Mouse (Mus musculus): ENCODE results near the gene Pcdh7. TPM values are rescaled to one million over a fixed set of nuclear protein-coding genes. Genes with fewer than 3 reads are reported as not detected.

Pcdh7 gene
- polyA plus RNA-seq, 1 experiment from 2014 or later, result 5.8 TPM

GRCm38 (mm10) chr5:57757436-57757898, 39.7 kb downstream of the Pcdh7 start:
- H3K36me3 ChIP-seq, result no peaks in the 10 kb centered on the region
- peaks cover 3% of the 10 kb centered on the region; the same call in 1 of the 2 replicates for H3K4me1 ChIP-seq (replicated peaks)
- H3K4me3 ChIP-seq (replicated peaks), result no peak overlapping the region
- H3K9ac ChIP-seq, result no peak overlapping the region
- ATAC-seq, result no peak
- no peak overlapping the region for H3K27ac ChIP-seq
- 44% methylated on average over 4 of the region's 4 CpGs for WGBS
- no peaks in the 10 kb centered on the region for H3K9me3 ChIP-seq
- no peak overlapping the region for H3K4me2 ChIP-seq (replicated peaks)
- H3K27me3 ChIP-seq (replicated peaks), result no peaks in the 10 kb centered on the region

- no peak overlapping the region for H3K4me3 ChIP-seq (replicated peaks)
- H3K4me1 ChIP-seq (replicated peaks), result peaks cover 3% of the 10 kb centered on the region; the same call in 1 of the 2 replicates
- no peaks in the 10 kb centered on the region for H3K27me3 ChIP-seq (replicated peaks)
- H3K9ac ChIP-seq, result no peak overlapping the region
- H3K36me3 ChIP-seq, result no peaks in the 10 kb centered on the region
- H3K4me2 ChIP-seq (replicated peaks), result no peak overlapping the region
- ATAC-seq, result no peak
- no peak overlapping the region for H3K27ac ChIP-seq
- H3K9me3 ChIP-seq, result no peaks in the 10 kb centered on the region
Observed at GRCm38 (mm10) chr5:57758968-57759367, 41.2 kb downstream of the Pcdh7 start.

GRCm38 (mm10) chr5:57760069-57761063, 42.6 kb downstream of the Pcdh7 start:
- Histone ChIP-seq H3K4me3 (replicated peaks) (no peak overlapping the region), H3K9ac (no peak overlapping the region), H3K4me2 (replicated peaks) (no peak overlapping the region), H3K27ac (0 out of 2 replicates have a peak overlapping the region, but pooled peaks have one; percentile 2), H3K9me3 (no peaks in the 10 kb centered on the region), H3K27me3 (replicated peaks) (no peaks in the 10 kb centered on the region), H3K36me3 (no peaks in the 10 kb centered on the region), H3K4me1 (replicated peaks) (peaks cover 3% of the 10 kb centered on the region; the same call in 1 of the 2 replicates)
- WGBS, result 34% methylated on average over 6 of the region's 6 CpGs
- ATAC-seq, result no peak

GRCm38 (mm10) chr5:57765356-57765755, 47.6 kb downstream of the Pcdh7 start:
- Histone ChIP-seq H3K27me3 (replicated peaks) (no peaks in the 10 kb centered on the region), H3K36me3 (no peaks in the 10 kb centered on the region), H3K4me2 (replicated peaks) (no peak overlapping the region), H3K27ac (no peak overlapping the region), H3K9ac (no peak overlapping the region), H3K4me1 (replicated peaks) (no peaks in the 10 kb centered on the region), H3K4me3 (replicated peaks) (no peak overlapping the region), H3K9me3 (no peaks in the 10 kb centered on the region)
- 45% methylated on average over 3 of the region's 3 CpGs for WGBS
- no peak for ATAC-seq

DNA sequence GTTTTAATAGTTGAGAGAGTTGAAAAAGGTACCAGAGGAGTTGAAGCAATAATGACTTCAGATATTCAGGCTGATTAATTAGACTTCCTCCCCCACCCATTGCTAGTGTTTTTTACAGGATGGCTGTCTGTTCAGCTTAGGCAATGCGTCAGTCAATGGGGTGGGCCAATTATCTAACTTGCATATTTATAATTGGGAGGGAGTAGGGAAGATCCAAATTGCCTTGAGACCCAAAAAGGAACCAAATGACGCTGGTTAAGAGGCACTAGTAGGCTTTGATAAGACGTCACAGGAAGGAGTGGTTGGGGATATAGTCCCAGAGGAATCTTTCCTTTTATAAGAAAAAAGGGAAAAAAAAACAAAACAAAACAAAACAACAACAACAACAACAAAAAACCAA, 49.6 kb downstream of the Pcdh7 start:
- Histone ChIP-seq H3K27ac (no peak overlapping the region), H3K4me3 (replicated peaks) (no peak overlapping the region), H3K9ac (no peak overlapping the region), H3K4me2 (replicated peaks) (no peak overlapping the region), H3K36me3 (no peaks in the 10 kb centered on the region), H3K4me1 (replicated peaks) (no peaks in the 10 kb centered on the region), H3K9me3 (no peaks in the 10 kb centered on the region), H3K27me3 (replicated peaks) (no peaks in the 10 kb centered on the region)
- no peak for ATAC-seq
- 74% methylated on average over 3 of the region's 3 CpGs for WGBS

GRCm38 (mm10) chr5:57768469-57769022, 50.8 kb downstream of the Pcdh7 start:
- Histone ChIP-seq H3K27ac (no peak overlapping the region), H3K27me3 (replicated peaks) (no peaks in the 10 kb centered on the region)
- no peak for ATAC-seq

GRCm38 (mm10) chr5:57769644-57770043, 51.9 kb downstream of the Pcdh7 start:
- no peak overlapping the region for H3K27ac ChIP-seq
- H3K4me3 ChIP-seq (replicated peaks), result no peak overlapping the region
- no peak overlapping the region for H3K9ac ChIP-seq
- ATAC-seq, result no peak
- no peak overlapping the region for H3K4me2 ChIP-seq (replicated peaks)
- H3K9me3 ChIP-seq, result no peaks in the 10 kb centered on the region
- no peaks in the 10 kb centered on the region for H3K27me3 ChIP-seq (replicated peaks)
- no peaks in the 10 kb centered on the region for H3K36me3 ChIP-seq
- H3K4me1 ChIP-seq (replicated peaks), result no peaks in the 10 kb centered on the region
- 89% methylated on average over 7 of the region's 7 CpGs for WGBS

More at GRCm38 (mm10) chr5:57768469-57769022, 50.8 kb downstream of the Pcdh7 start:
- Histone ChIP-seq H3K9ac (no peak overlapping the region), H3K4me3 (replicated peaks) (no peak overlapping the region), H3K36me3 (no peaks in the 10 kb centered on the region), H3K4me1 (replicated peaks) (no peaks in the 10 kb centered on the region), H3K9me3 (no peaks in the 10 kb centered on the region), H3K4me2 (replicated peaks) (no peak overlapping the region)
- 76% methylated on average over 10 of the region's 10 CpGs for WGBS

DNA sequence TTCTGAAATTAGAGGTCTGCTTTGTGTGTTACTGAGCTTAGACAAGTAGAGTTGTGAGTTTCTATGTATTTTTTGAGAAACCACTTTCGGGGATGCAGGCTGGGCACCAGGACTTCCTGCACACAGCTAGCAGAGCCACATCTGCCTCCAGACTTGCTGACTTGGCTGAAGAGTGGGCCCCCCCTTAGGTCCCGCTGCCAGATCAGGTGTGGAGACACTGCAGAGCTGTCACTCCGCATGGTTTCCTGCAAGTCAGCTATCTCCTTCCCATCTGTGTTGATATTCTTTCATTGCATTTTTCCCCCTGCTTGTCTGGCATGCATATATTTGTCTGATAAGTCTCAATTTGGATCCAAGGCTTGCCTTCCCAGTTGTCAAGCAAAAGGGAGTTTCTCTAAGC, 52.6 kb downstream of the Pcdh7 start:
- Histone ChIP-seq H3K4me1 (replicated peaks) (no peaks in the 10 kb centered on the region), H3K9ac (no peak overlapping the region), H3K4me3 (replicated peaks) (no peak overlapping the region), H3K36me3 (no peaks in the 10 kb centered on the region), H3K4me2 (replicated peaks) (no peak overlapping the region), H3K27me3 (replicated peaks) (no peaks in the 10 kb centered on the region), H3K27ac (no peak overlapping the region), H3K9me3 (no peaks in the 10 kb centered on the region)
- no peak for ATAC-seq
- WGBS, result 80% methylated on average over 3 of the region's 3 CpGs

DNA sequence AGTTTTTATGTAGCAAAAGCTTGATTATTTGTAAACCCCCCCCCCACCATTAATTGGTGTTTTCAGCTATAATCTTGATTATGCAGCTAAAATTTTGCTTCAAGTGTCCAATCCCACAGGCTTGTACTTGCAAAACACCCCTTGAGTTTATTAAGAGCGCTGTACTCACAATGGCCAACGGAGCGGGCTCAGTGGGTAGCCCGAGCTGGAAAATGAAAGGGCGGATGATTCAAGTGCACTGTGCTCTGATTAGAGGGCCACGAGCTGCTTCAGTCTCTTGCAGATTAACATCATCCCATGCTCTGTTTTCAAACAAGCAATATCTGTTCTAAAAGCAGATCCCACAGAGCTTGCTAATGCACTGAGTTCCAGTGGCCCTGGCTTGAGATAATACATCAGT, 53.4 kb downstream of the Pcdh7 start:
- H3K4me3 ChIP-seq (replicated peaks), result no peak overlapping the region

DNA sequence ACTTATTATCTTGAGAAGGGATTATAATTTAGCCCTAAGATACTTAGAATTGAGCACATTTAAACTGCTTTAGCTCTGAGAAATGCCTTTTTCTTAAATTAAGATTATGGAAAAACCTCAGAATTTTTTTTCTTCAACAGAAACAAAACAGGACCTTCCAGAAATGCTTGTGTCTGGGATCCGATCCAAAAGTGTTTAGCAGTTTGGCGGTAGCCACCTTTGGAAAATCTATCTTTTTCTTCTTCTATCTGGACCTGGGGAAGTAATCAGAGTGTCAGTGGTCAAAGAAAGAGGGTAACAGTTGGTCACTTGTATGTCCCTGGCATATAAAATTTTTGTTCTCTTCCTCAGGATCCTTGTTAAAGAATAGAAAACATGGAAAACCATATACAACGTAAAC, 54.9 kb downstream of the Pcdh7 start:
- H3K4me1 ChIP-seq (replicated peaks), result no peaks in the 10 kb centered on the region
- H3K36me3 ChIP-seq, result no peaks in the 10 kb centered on the region
- no peak overlapping the region for H3K9ac ChIP-seq
- H3K27ac ChIP-seq, result no peak overlapping the region
- H3K4me2 ChIP-seq (replicated peaks), result no peak overlapping the region
- no peak overlapping the region for H3K4me3 ChIP-seq (replicated peaks)
- H3K9me3 ChIP-seq, result no peaks in the 10 kb centered on the region
- no peak for ATAC-seq
- WGBS, result 64% methylated on average over 3 of the region's 3 CpGs
- no peaks in the 10 kb centered on the region for H3K27me3 ChIP-seq (replicated peaks)

More for the DNA sequence above, 53.4 kb downstream of the Pcdh7 start:
- H3K9me3 ChIP-seq, result no peaks in the 10 kb centered on the region
- no peaks in the 10 kb centered on the region for H3K27me3 ChIP-seq (replicated peaks)
- no peak overlapping the region for H3K9ac ChIP-seq
- H3K27ac ChIP-seq, result no peak overlapping the region
- 88% methylated on average over 6 of the region's 6 CpGs for WGBS
- ATAC-seq, result no peak
- H3K4me2 ChIP-seq (replicated peaks), result no peak overlapping the region
- H3K4me1 ChIP-seq (replicated peaks), result no peaks in the 10 kb centered on the region
- no peaks in the 10 kb centered on the region for H3K36me3 ChIP-seq

- no peak overlapping the region for H3K9ac ChIP-seq
- no peaks in the 10 kb centered on the region for H3K27me3 ChIP-seq (replicated peaks)
- no peak overlapping the region for H3K27ac ChIP-seq
- no peak for ATAC-seq
- no peaks in the 10 kb centered on the region for H3K4me1 ChIP-seq (replicated peaks)
- H3K4me2 ChIP-seq (replicated peaks), result no peak overlapping the region
- H3K4me3 ChIP-seq (replicated peaks), result no peak overlapping the region
- 84% methylated on average over 2 of the region's 2 CpGs for WGBS
- no peaks in the 10 kb centered on the region for H3K9me3 ChIP-seq
- no peaks in the 10 kb centered on the region for H3K36me3 ChIP-seq
Observed at GRCm38 (mm10) chr5:57774496-57774895, 56.7 kb downstream of the Pcdh7 start.

DNA sequence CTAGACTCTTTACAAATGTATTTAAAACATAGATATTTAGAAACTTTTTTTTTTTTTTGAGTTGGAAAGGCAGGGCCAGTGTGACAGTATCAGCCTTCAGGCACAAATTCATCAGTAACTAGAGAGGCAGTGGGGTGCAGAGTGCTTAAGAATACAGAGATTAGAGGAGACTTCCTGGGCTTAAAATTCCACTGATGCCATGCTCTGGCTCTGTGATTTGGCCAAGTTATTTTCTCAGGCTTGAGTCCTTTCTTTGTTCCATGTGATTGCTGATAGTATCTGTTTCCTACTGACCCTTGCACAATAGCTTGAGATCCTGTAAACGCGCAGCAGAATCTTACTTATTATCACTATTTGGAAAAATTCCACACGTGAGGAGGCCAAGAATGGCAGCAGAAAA, 60.3 kb downstream of the Pcdh7 start:
- ATAC-seq, result no peak
- no peak overlapping the region for H3K27ac ChIP-seq
- H3K9me3 ChIP-seq, result no peaks in the 10 kb centered on the region
- H3K27me3 ChIP-seq (replicated peaks), result no peaks in the 10 kb centered on the region
- no peak overlapping the region for H3K4me3 ChIP-seq (replicated peaks)
- H3K4me2 ChIP-seq (replicated peaks), result no peak overlapping the region
- H3K9ac ChIP-seq, result no peak overlapping the region
- H3K36me3 ChIP-seq, result no peaks in the 10 kb centered on the region
- no peaks in the 10 kb centered on the region for H3K4me1 ChIP-seq (replicated peaks)
- WGBS, result 64% methylated on average over 3 of the region's 3 CpGs
